Mouse (Mus musculus): ENCODE results near the gene Babam1.

DNA sequence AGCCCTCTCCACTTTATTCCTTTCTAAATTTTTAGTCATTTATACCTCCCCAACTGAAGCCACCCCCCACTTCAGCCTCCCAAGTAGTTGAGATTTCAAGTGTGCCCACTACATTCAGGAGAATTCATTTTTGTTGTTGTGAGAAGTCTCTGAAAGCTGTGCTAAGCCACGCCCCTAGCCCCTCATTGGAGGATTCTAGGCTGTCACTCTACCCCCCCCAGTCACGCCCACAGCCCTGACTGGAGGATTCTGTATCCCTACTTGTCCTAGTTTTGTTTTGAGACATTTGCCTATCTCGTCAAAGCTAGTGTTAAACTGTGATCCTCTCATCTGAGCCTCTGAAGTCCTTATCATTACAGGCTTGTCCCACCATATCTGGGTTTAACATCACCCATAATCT lies 3.8 kb upstream of the Babam1 start:
- TF ChIP-seq CTCF (IDR thresholded peaks at IDR 0.05; ENCODE audit: low read depth) (no peak), EP300 (optimal IDR thresholded peaks at IDR 0.05) (no peak)
